ENCODE assay signal across 8 mouse cellular contexts in genomic region chr1:40797348-40797747, GRCm38 (mm10). TPM values are rescaled to one million over a fixed set of nuclear protein-coding genes. Genes with fewer than 3 reads are reported as not detected.
DNase-seq lines count a peak whose midpoint lies in the region; ATAC-seq and TF ChIP-seq lines count a peak whose summit lies in the region.

No protein-coding gene starts in this region.

- H3K9me3 ChIP-seq in hindbrain, postnatal 0 days (ENCODE audit: low read length), result no peaks in the 10 kb centered on the region

- peak; percentile 30 for DNase-seq in urinary bladder, postnatal 25 days (ENCODE audit: low spot score)
- no peak for DNase-seq in urinary bladder, postnatal 4 days (ENCODE audit: low spot score in 2 of 2)
- peak; percentile 82 for DNase-seq in brain, adult 2 months (ENCODE audit: low read depth, low spot score)
- DNase-seq in hindbrain, postnatal 0 days (ENCODE audit: low spot score), result peak; percentile 84
- peak; percentile 36 to 72 for DNase-seq in left cerebral cortex, postnatal 10 days (ENCODE audit: extremely low spot score in 1 of 2, low spot score in 2 of 2)
- peak; percentile 43 to 60 for DNase-seq in natural killer cell, adult 2 months (ENCODE audit: low spot score in 2 of 2)
- DNase-seq in thymus, postnatal 0 days (ENCODE audit: low spot score), result peak; percentile 59

- no peak overlapping the region for H3K4me3 ChIP-seq in hindbrain, postnatal 0 days (ENCODE audit: low read length)

- H3K4me2 ChIP-seq in hindbrain, postnatal 0 days (ENCODE audit: low read depth, low read length), result no peak overlapping the region

- intact Hi-C loops in left cerebral cortex, postnatal 10 days (cut with DNase I), result no loop called here

- peak; percentile 83 for ATAC-seq in erythroid progenitor cell, adult 5-6 weeks (replicated peaks; ENCODE audit: low FRiP score, poor library complexity, severe bottlenecking)
- ATAC-seq in hindbrain, postnatal 0 days, result peak; percentile 78

- H3K36me3 ChIP-seq in hindbrain, postnatal 0 days (ENCODE audit: insufficient read depth, low read length), result no peaks in the 10 kb centered on the region

- H3K4me1 ChIP-seq in hindbrain, postnatal 0 days (ENCODE audit: insufficient read depth, low read length), result no peaks in the 10 kb centered on the region

- H3K27me3 ChIP-seq in hindbrain, postnatal 0 days (ENCODE audit: insufficient read depth, low read length), result no peaks in the 10 kb centered on the region

- 14% methylated on average over 5 of the region's 5 CpGs for WGBS in hindbrain, postnatal 0 days

- H3K9ac ChIP-seq in hindbrain, postnatal 0 days (replicated peaks; ENCODE audit: low read length), result no peak overlapping the region

- no peak overlapping the region for H3K27ac ChIP-seq in hindbrain, postnatal 0 days

- TF ChIP-seq CTCF in hindbrain, postnatal 0 days (IDR thresholded peaks at IDR 0.05; ENCODE audit: low read depth), result peak; percentile 86

RNA-seq across cellular contexts. Expression of gene Mfsd9, which starts 6.9 kb away (rescaled TPM):
- 0.42 and 1.8 TPM in 2 replicates for total RNA-seq in erythroid progenitor cell, adult 5-6 weeks (2015; ENCODE audit: low replicate concordance)
- 1.9 TPM in 1 of 2 replicates, not detected in the other for total RNA-seq in erythroid progenitor cell, adult 5-6 weeks (2017; ENCODE audit: low replicate concordance)
- 10.7 and 12.9 TPM in 2 replicates for total RNA-seq in hindbrain, postnatal 0 days (2014; rRNA removed)
- 4.9 and 5.5 TPM in 2 replicates for polyA plus RNA-seq in hindbrain, postnatal 0 days (2015; fragmentation: Nextera tagmentation; extraction: Ambion mirVana)
- 1 to 10 TPM; 4.7 to 5.0 TPM for total RNA-seq in left cerebral cortex, postnatal 10 days (2021)
- polyA plus RNA-seq in thymus, postnatal 0 days (2015; fragmentation: Nextera tagmentation; extraction: Ambion mirVana), result 1.5 and 1.6 TPM in 2 replicates

RNA-seq across cellular contexts. Expression of gene Tmem182, which starts 8.1 kb away (rescaled TPM):
- total RNA-seq in erythroid progenitor cell, adult 5-6 weeks (2015; ENCODE audit: low replicate concordance), result not detected in 2 replicates
- not detected in 2 replicates for total RNA-seq in erythroid progenitor cell, adult 5-6 weeks (2017; ENCODE audit: low replicate concordance)
- 0.05 and 1.2 TPM in 2 replicates for total RNA-seq in hindbrain, postnatal 0 days (2014; rRNA removed)
- 0.29 and 0.31 TPM in 2 replicates for polyA plus RNA-seq in hindbrain, postnatal 0 days (2015; fragmentation: Nextera tagmentation; extraction: Ambion mirVana)
- under 1 TPM; 0.16 to 0.24 TPM for total RNA-seq in left cerebral cortex, postnatal 10 days (2021)
- 0.17 and 0.19 TPM in 2 replicates for polyA plus RNA-seq in thymus, postnatal 0 days (2015; fragmentation: Nextera tagmentation; extraction: Ambion mirVana)

Comparison
In these comparisons a context has a peak if more than half of its experiments do, and no peak if none do; other contexts are left out.
1. DNase-seq: peak in urinary bladder, postnatal 25 days (single experiment), brain, adult 2 months (single experiment), hindbrain, postnatal 0 days (single experiment), left cerebral cortex, postnatal 10 days (2 of 2), natural killer cell, adult 2 months (2 of 2) and thymus, postnatal 0 days (single experiment); none in urinary bladder, postnatal 4 days (0 of 2).